Mouse (Mus musculus): Measurements from ENCODE around the gene Lck.
"Not testable (repeated sequence)": the region's sequence is repeated elsewhere in the genome, so short reads cannot be mapped to it uniquely, and the experiment has no call there.

GRCm38 (mm10) chr4:129554512-129554911 lies 18.9 kb downstream of the Lck start:
- TF ChIP-seq CTCF (IDR thresholded peaks at IDR 0.05; ENCODE audit: control insufficient read depth, insufficient read depth, insufficient replicate concordance, low read depth, low read length); POLR2A (IDR thresholded peaks at IDR 0.05; ENCODE audit: control insufficient read depth, low read depth, low read length): not testable (repeated sequence)

Measured in testis, adult 2 months (tissue).